Mouse (Mus musculus): ENCODE measurements at regions not wholly inside any gene's neighbourhood (a gene's known extent, or its start where the extent isn't known, plus 50 kb on each side); places are given as distances from the start of the nearest gene placed in this dataset.

- DNase-seq = no peak
These were observed 57.3 kb upstream of the Prep start for GRCm38 (mm10) chr10:45009676-45010075.

- no peak for DNase-seq
These were observed 57.8 kb upstream of the Prep start for GRCm38 (mm10) chr10:45009235-45009634.

- no peak for DNase-seq
These were observed 62.9 kb upstream of the Prep start for GRCm38 (mm10) chr10:45004037-45004653.

- DNase-seq = peak; percentile 23
These were observed 63.7 kb upstream of the Prep start for GRCm38 (mm10) chr10:45003344-45003681.

- peak; percentile 15 for DNase-seq
These were observed 64.2 kb upstream of the Prep start for GRCm38 (mm10) chr10:45002637-45003343.

GRCm38 (mm10) chr10:45000873-45001859 is 65.8 kb upstream of the Prep start:
- DNase-seq = peak; percentile 49

- no peak for DNase-seq
These were observed 66.8 kb upstream of the Prep start for GRCm38 (mm10) chr10:45000027-45000840.

GRCm38 (mm10) chr10:44997906-44998289 is 69.1 kb upstream of the Prep start:
- DNase-seq = no peak

GRCm38 (mm10) chr10:44997184-44997905 is 69.7 kb upstream of the Prep start:
- DNase-seq = no peak

GRCm38 (mm10) chr10:44995756-44996155 is 71.2 kb upstream of the Prep start:
- DNase-seq = no peak

GRCm38 (mm10) chr10:44994385-44995281 is 72.4 kb upstream of the Prep start:
- DNase-seq = no peak

GRCm38 (mm10) chr10:44993470-44994260 is 73.3 kb upstream of the Prep start:
- no peak for DNase-seq

GRCm38 (mm10) chr10:44989539-44989938 is 77.5 kb upstream of the Prep start:
- DNase-seq = no peak

- DNase-seq = no peak
These were observed 78.2 kb upstream of the Prep start for GRCm38 (mm10) chr10:44988756-44989155.

- DNase-seq = no peak
These were observed 79.4 kb upstream of the Prep start for GRCm38 (mm10) chr10:44987615-44988014.

GRCm38 (mm10) chr10:44981913-44982312 is 85.1 kb upstream of the Prep start:
- DNase-seq = no peak

GRCm38 (mm10) chr10:44976815-44977214 is 90.2 kb upstream of the Prep start:
- DNase-seq = no peak

GRCm38 (mm10) chr10:44971911-44972310 is 95.1 kb upstream of the Prep start:
- DNase-seq = no peak

- no peak for DNase-seq
These were observed 107.0 kb upstream of the Prep start for GRCm38 (mm10) chr10:44959968-44960367.

GRCm38 (mm10) chr10:44945205-44945725 is 121.7 kb upstream of the Prep start:
- DNase-seq = no peak

All from thymus, postnatal 25 days (tissue).